Mouse (Mus musculus) adrenal gland, adult 2 months (tissue): ENCODE results near the gene Cbln3. TPM values are rescaled to one million over a fixed set of nuclear protein-coding genes. Genes with fewer than 3 reads are reported as not detected.

Experiments used
- DNase-seq: peaks from one replicate; pipeline ENCODE4 v3.0.0; 2021
- long read RNA-seq: library from polyadenylated mRNA; stranded (forward); transcript quantifications from one replicate; pipeline ENCODE4 v2.0.0, GENCODE M21; 2021
- polyA plus RNA-seq: library from polyadenylated mRNA; depleted of rRNA; stranded (reverse); fragments of >200 nt; gene quantifications from 2 replicates; pipeline ENCODE4 v1.2.3, GENCODE M21; 2012; rRNA removed
- total RNA-seq, 2 experiments: library from RNA; stranded (reverse); gene quantifications; 2 replicates each; pipeline ENCODE4 v1.2.3; 2021

Gene Cbln3
- total RNA-seq (under 1 TPM in 1 of 2 experiments, not detected in 1; 0.20 TPM), polyA plus RNA-seq (0.03 and 0.25 TPM in 2 replicates)
- long read RNA-seq = 0 reads

DNA sequence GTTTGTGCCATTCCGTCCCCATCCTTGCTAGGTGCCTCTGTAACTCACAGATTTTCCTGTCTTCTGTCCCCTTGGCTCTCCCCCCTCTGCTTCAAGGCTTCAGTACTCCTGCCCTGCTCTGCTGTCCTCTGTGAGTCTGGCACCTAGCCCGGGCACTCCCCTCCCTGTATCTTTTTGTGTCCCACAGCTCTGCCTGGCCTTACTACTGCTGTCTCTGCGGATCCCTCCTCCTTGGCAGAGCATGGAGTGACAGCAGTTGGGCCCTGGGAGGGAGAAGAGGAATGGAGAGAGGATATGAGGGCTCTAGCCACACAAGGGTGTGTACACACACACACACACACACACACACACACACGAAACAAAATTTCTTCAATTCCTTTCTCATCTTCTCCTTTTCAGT, at the start of gene Cbln3:
Cbln3 (minus strand) TSS at position 227 of the 400 bp plus-strand sequence.
- DNase-seq = peak; percentile 82

DNA sequence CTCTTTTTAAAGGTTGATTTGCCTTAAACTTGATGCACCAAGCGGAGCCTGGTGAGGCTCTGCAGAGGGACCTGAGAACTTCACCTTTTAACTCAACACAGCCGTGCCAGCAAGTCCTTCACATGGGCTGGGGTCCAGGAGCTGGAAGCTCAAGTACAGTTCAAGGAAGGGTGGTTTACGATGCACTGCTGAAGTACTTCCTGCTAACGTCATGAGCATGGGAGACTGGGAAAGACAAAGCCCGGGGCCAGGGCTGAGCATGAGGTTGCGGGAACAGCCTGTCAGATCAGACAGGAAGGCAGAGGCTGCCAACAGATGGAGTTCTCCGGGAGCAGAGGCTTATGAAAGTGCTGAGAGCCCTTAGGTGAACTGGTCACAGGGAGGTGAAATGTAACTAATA, 49.4 kb upstream of the Cbln3 start:
- peak; percentile 7 for DNase-seq

DNA sequence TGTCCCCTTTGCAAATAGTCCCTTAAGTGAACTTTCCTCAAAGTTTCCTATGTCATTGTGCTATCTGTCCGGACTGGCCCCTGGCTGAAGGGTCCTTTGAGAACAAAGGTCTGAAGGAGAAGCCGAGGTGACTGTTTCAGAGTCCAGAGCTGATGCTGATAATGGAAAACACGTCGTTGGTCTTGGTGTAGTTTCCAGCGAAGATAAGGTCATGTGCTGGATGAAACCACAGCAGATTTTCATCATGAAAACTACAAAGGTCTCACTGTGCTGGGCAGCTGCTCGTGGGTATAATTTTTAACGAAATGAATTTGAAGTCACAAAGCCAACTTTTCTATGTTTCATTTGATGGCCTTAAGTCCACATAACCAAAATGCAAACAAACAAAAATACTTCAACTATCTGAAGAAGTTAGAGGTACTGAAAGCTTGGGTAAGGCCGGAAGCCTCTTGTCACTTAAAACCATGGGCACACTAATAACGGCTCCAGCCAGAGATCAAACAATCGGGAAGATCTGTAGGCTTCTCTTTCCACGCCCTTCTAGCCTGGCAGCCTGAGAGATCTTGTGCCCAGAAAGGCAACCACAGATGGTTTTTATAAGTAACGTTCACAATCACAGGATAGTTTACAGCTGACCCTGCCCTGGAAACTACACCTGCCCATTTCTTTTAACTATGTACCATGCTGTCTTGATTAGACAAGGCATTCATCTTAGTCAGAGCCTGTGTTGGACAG, 45.2 kb upstream of the Cbln3 start:
- no peak for DNase-seq

DNA sequence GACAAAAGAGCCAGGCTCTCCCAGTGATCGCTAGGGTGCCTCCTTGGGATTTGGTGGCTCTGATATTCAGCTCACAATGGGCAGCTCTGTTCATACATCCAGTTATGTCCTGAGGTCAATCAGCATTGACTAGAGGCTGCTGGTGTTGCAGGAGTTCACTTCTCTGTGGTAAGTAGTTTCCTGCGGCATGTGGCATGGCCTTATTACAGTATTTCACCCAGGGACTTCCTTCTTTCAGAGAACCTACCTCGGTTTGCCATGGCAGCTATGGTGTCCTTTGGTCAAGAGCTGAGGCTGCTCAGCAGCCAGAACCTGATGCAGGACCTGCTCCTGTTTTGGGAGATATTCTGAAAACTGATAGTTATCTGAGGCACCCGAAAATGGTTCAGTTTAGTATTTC, 42.7 kb upstream of the Cbln3 start:
- no peak for DNase-seq

DNA sequence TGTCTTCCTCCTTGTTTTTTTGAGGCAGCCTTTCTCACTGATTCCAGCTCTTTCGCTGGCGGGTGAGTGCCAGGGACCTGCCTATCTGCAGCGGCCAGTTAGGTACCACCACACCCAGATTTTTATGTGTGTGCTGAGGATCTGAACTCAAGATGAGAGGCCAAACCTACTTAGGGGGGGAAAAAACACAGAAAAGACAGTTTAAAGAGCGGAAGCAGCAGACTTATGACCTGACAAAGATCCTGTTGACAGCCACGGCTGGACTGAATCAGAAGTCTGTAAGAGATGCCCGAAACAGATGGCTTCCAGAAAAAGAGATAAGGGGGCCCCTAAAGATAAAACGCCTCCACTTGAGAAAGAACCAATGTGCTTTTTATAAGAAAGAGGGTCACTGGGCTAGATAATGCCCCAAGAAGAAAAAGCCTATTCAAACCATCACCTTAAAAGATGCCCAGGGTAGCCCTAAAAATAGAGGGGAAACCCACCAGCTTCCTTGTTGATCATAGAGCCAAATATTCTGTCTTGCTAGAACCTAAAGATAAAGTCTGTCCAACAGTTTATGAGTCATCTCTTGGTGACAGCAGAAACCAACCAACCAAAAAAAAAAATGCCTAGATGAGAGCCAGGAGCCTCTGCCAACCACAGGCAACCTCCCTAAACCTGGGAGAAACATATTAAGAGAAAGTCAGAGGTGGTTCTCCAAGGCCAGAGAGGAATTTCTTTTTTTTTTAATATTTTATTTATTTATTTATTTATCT, 38.5 kb upstream of the Cbln3 start:
- DNase-seq = no peak

DNA sequence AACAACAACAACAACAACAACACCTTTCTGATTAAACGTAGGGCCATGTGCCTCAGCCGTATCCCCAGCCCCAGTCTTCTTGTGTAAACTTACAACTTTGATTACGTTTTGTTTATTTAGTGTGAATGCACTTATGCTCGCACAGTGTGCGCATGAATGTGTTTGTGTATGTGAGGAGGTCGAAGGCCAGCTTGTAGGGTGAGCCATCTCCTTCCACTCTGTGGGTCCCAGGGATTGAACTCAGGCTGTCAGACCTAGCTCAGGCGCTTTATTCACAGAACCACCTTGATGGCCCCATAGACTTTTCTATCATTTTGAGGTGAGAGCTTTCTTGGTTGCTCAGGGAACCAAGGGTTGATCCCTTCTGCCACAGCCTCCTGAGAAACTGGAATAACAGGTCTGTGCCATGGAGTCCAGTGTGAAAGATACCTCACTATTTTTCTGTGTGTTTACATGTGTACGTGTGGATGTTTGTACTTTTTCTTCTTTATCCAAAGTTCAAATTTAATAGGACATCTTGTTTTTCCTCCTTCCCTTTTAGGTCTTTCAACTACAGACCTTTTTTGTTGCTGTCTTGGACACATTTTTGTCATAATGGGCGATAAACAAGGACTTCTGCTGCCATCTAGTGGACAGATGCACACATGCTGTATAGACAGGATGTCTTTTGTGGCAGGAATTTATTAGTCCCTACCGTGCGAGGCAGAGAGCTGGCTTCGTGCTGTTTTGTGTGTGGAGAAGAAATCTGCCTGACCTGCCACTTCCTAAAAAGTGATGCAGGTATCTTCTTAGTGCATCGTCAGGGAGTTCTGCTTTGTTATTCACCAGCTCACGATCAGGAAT, 34.3 kb upstream of the Cbln3 start:
- DNase-seq = peak; percentile 60

DNA sequence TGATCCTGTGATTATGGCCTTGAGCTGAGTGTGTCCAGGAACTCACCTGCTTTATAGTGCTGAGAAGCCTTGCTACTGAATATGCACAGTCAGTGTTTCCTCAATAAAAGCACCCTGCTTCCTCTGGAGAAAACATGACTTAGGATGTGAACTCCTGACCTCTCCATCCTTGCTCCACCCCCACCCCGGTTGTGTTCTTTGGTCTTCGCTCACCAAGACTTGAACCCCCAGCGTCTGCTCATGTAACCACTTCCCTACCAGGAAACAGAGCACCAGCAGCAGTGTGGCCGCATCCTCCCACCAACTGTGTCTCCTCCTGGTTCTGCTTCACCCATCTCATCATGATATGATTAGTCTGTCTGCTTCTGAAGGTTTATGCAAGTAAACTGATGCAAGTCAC, 29.2 kb upstream of the Cbln3 start:
- DNase-seq = no peak

DNA sequence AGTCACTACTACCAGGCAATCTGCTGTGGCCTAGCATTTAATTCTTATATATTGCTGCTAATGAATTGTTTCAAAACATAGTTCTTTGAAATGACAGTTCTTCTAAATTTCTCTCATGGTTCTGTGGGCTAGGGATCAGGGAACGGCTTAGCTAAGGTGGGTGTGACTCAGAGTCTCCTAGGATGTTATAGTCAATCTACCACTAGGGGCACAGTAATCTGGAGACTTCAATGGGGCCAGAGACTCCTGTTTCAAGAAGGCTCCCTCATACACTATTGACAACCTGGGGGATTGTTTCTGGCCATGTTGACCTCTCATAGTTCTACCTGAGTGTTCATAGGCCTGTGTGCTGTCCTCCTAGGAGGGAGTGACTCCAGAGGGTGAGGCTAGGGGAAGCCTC, 21.3 kb upstream of the Cbln3 start:
- no peak for DNase-seq

DNA sequence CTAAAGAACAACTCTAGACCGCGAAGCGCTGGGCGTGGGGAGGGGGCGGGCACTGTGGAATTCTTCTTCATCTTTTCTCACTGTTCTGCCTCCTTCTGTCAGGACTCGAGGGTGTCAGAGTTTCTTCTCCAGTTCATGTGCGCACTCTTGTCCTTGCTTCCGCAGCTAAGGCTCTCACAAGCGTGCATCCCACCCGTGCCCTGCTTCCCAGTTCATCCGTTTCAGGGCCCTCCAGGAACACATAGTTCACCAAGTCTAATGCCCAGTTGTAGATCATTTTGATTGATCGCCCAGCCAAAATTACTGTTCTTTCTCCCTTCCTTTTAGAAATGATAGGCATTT, 16.2 kb upstream of the Cbln3 start:
- DNase-seq = no peak

DNA sequence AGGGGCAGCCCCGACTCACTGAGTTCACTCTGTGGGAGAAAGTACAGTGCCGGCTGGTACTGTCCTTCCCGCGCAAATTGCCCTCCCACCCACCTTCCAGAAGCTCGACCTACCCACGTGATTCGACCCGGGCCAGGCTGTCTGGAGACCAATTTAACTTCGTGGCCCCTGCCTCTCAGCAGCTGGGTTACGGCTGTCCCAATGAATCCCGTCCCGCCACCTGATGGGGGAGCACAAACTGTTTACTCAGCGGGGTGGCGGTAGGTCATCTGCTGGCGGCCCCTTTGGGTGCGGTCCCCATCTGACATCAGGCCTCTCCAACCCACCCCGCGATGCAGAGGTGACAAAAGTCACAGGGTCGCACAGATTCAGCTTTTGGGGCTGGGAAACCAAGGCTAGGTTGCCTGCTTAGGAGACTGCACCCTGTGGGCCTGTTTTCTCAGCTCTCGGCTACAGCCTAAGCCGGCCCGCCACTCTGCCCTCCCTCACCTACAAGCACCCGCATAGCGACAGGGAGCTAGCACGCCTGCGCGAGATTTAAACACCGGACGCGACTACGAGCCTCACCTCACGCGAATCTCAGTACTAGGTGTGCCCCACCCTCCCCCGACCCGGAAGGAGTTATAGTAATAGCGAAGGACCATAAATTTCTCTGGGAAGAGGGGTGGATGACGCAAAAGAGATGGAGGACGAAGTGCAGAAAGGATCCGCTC, 15.7 kb upstream of the Cbln3 start, which contains the start of gene Sdr39u1:
Sdr39u1 (minus strand) TSS at position 593 of the 713 bp plus-strand sequence.
- DNase-seq = peak; percentile 84

DNA sequence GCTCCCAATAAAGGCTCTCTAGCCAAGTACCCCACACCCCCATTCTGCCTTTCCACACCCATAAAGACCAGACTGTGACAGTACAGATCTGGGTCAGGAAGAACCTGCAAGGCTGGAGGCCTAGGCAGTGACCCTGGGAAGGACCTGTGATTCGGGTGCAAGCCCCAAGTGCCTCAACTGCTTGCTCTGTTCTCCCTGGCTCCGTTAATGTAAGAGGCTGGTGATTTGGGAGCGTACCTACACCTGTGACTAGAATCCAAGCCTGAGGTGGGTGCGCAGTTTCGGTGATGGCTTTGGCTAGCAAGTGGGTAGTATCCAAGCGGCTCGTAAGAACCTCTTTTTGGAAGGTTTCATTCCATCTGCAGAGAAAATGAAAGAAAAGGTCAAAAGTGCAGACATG, 14.8 kb upstream of the Cbln3 start:
- peak; percentile 8 for DNase-seq

DNA sequence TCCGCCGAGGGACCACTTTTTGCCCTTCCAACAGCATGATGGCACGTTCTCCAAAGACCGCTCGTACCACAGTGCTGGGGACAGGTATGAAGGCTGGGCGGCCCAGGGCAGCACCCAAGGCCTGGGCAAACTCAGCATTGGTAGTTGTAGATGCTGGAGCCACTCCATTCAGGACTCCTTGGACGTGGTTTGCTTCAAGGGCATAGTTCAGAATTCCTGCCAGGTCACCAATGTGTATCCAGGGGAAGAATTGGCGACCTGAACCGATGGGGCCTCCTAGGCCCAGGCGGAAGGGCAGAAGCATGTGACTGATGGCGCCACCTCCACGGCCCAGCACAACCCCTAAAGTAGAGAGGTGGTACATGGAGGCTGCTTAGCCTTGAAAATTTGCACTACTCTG, 13.5 kb upstream of the Cbln3 start:
- peak; percentile 25 for DNase-seq

DNA sequence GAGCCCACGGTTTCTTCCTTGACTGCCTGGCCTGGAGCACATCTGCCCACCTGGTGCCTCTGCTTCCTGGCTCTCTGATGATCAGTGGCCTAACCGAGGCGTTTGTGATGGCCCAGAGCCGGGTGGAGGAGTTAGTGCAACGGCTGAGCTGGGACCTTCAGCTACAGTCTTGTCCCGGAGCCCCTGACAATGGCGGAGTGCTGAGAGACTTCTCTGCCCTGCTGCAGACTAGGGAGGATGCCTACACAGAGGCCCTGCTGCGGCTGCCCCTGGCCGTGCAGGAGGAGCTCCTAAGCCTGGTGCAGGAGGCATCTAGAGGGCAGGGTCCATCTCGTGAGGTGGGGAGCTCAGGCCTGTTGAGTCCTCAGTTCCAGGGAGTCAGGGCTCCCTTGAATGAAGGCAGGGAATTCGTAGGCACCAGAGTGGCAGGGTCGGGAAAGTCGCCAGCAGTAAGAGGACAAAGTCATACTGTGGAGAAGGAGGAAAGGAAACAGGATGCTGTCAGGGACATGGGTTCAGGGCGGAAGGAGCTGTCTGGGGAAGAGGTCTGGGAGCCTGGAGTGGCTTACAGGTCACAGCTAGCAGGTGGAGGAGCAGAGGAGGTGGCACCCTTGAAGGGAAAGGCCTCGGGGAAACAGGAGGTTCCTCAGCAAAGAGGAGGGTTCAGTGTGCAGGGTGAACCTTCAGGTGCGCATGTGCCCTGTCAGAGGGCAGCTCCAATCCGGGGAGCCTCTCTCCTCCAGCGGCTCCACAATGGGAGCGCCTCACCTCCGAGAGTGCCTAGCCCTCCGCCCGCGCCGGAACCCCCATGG, 2.6 kb upstream of the Cbln3 start:
- DNase-seq = no peak

DNA sequence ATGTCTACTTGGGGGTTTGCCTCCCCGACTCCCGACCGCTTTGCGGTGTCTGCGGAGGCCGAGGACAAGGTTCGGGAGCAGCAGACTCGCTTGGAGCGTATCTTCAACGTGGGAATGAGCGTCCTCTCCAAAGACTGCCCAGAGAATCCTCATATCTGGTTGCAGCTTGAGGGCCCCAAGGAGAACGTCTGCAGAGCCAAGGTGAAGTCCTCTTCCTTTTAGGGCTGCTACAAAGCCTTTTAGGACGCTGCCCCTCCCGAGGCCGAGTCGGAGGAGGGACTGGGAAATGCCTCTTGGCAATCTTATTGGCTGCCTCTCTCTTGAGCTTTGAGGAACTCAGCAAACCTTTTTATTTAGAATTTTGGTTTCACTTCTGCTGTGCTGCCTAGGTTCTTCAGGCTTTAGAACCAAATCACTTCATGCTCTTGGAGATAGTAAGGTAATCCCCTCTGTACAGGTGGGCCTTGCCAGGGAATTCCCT, 1.6 kb upstream of the Cbln3 start:
- peak; percentile 69 for DNase-seq

DNA sequence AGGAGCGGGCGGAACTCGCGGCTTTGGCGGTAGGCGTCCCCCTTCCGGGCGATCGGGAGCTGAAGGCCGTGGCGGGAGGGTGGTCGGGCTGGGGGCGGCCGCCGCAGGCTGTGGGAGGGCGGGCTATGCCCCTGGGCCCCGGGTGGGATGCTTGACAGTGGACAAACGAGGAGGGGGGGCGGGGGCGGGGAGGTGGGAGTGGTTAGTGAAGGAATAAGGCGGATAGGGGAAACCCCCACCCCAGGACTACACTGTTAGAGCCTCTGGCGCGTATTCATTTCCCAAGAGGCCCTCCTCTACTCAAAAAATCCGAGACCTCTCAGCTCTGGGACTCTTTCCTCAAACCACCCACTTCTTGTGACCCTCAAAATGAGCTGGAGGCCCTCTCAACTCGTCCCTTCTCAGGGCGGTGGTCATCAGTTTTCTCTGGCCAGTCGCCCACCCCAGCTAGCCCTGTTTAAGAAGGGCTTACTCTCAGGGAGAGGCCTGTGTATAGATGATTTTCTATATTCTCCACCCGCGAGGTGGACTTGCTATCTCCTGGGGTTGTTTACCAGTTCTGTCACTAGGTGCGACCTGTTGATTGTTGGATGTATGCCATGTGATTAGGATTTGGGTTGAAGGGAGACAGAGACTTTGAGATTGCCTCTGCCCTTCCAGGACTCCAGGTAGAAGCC, 1.1 kb upstream of the Cbln3 start:
- DNase-seq = peak; percentile 43

DNA sequence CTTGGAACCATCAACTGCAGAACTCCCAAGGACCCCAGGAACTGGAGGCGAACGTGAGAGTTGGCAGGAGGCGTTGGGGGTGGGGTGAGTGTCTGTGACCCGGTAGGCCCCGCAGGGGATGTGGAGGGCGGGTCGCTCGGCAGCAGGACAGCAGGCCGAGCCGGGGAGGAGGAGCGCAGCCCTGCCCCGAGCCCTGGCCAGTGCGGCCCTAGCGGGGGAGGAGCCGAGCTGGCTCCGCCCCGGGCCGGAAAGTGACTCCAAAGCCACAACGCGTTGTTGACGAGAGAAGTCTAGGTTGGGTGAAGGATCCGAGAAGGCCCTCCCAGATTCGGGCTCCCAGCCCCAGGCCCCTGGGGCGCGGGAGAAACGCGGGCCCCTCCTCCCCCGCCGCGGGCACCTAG, 521 bp upstream of the Cbln3 start, which contains the start of gene Khnyn:
Khnyn (plus strand) TSS at position 235 of the 401 bp plus-strand sequence.
- peak; percentile 96 for DNase-seq

DNA sequence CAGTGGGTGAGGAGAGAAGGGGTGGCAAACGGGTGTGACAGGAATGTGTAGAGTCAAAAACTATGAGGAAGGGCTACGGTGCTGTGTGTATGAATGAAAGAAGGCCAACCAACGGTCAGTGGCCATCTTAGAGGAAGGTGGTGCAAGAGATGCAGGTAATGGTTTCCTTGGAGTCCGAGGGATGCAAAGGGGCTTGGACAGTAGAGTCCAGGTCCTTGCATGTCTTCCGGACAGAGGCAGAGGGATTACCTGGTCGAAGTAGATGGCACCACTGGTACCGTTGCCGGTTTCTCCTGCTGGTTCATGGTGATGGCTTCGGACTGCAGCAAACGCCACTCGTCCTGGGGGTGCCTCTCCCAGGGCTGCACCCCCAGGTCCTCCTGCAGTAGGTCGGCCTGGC, 529 bp downstream of the Cbln3 start:
- DNase-seq = no peak

DNA sequence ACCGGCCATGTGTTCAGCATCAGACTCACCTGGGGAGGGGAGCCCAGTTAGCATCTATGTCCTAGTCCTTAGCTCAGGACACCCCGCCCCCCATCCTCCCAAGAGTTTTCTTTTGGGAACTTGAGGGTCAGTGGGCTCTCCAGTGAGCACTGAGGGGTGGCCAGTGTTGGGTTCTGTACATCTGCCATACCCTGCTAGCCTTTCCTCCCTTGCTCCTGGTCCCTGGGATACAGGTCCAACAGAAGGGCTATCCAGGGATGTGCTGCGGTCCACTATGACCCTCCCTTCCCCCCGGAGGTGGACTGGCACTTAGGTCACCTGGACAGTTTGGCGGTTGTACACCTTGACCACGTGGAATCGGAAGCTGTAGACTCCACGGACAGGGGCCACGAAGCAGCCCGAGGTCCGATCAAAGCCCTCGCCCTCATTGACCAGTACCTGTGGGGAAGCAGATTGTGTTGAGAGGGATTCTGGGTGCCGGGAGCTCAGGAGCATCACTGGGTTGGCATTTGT, 987 bp downstream of the Cbln3 start:
- no peak for DNase-seq

DNA sequence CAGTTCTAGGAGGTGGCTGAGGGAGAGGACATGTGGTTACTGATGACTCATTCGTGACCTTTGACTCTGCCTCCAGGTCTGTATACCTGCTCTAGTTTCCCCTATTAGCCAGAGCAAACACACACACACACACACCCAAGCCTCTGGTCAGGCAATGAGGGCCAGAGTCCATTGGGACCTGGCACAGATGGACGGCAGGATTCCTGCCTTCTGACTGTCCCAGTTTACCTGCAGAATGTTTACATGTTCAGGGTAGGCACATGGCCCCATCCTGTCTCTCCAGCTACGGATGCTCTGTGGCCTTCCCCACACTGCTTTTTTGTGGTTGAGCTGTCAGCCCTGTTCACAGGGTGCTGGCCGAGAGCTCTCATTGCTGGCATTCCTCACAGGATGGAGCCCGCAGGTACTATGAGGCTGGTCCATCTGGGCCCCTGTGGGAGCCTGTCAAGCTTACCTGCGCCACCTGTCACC, 2.0 kb downstream of the Cbln3 start:
- DNase-seq = no peak

DNA sequence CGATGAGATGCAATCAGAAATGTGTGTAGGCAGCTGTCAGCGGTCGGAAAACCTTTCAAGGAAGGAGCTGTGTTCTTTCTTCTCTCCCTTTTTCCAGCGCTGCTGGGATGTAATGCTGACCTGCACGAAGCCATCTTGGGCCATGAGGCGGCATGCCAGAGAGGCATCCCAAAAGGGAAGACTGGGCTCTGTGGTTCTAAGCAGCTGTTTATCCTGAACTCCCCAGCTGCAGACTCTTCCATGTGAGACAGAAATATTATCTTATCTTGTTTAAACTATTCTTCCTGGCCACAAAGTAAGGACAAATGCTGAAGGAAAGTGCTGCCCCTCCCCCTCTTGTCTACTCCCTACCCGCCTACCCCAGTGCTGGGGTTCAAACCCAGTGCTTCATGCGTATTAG, 3.2 kb downstream of the Cbln3 start:
- DNase-seq = no peak
